Mouse (Mus musculus) adrenal gland, adult 8-10 months (tissue): ENCODE measurements around the gene Ints11. TPM values are rescaled to one million over a fixed set of nuclear protein-coding genes. Genes with fewer than 3 reads are reported as not detected.

ENCODE experiments used
- DNase-seq: peaks from one replicate; pipeline ENCODE4 v3.0.0; 2022
- microRNA-seq, 2 experiments: library from miRNA; unstranded; fragments of <30 nt; microRNA quantifications; one replicate each; pipeline ENCODE4 v1.2.0; 2022
- total RNA-seq, 4 experiments: library from RNA; stranded (reverse); gene quantifications; 2 replicates each; pipeline ENCODE4 v1.2.4; 2022

Ints11 gene
- total RNA-seq, 4 experiments from 2014 or later, result 32.3 to 34.6 (median 33.3) TPM

GRCm38 (mm10) chr4:155892438-155893211 is 23.3 kb downstream of the Ints11 start:
- no peak for DNase-seq

- no peak for DNase-seq
Observed at GRCm38 (mm10) chr4:155893212-155893690, 23.9 kb downstream of the Ints11 start.

GRCm38 (mm10) chr4:155894311-155894881 is 25.1 kb downstream of the Ints11 start:
- peak; percentile 65 for DNase-seq

GRCm38 (mm10) chr4:155895216-155895615 is 25.9 kb downstream of the Ints11 start:
- DNase-seq, result no peak

- no peak for DNase-seq
Observed at GRCm38 (mm10) chr4:155895826-155896225, 26.5 kb downstream of the Ints11 start.

- no peak for DNase-seq
Observed at GRCm38 (mm10) chr4:155896461-155896860, 27.1 kb downstream of the Ints11 start.

GRCm38 (mm10) chr4:155898318-155898717 is 29.0 kb downstream of the Ints11 start:
- DNase-seq, result no peak

GRCm38 (mm10) chr4:155899355-155899754 is 30.0 kb downstream of the Ints11 start:
- DNase-seq, result no peak

GRCm38 (mm10) chr4:155901205-155901604 is 31.9 kb downstream of the Ints11 start:
- DNase-seq, result peak; percentile 8

- DNase-seq, result no peak
Observed at GRCm38 (mm10) chr4:155903246-155903645, 33.9 kb downstream of the Ints11 start.

- DNase-seq, result peak; percentile 6
Observed at GRCm38 (mm10) chr4:155904318-155905102, 35.2 kb downstream of the Ints11 start.

- no peak for DNase-seq
Observed at GRCm38 (mm10) chr4:155905634-155906033, 36.3 kb downstream of the Ints11 start.

- DNase-seq, result no peak
Observed at GRCm38 (mm10) chr4:155906125-155906524, 36.8 kb downstream of the Ints11 start.

- no peak for DNase-seq
Observed at GRCm38 (mm10) chr4:155907003-155907402, 37.7 kb downstream of the Ints11 start.

- peak; percentile 5 for DNase-seq
Observed at GRCm38 (mm10) chr4:155908281-155908680, 38.9 kb downstream of the Ints11 start.

GRCm38 (mm10) chr4:155908751-155909150 is 39.4 kb downstream of the Ints11 start:
- no peak for DNase-seq

- no peak for DNase-seq
Observed at GRCm38 (mm10) chr4:155932031-155932430, 62.7 kb downstream of the Ints11 start.

Small RNA genes lying within 50 kb of the gene (microRNA-seq; reads per million reads assigned to microRNA genes)
- 0 reads per million in 2 experiments for gene Gm22991

Other genes with a start within 250 kb of the Ints11 start
- 10 to 100 TPM; 43.1 to 56.6 (median 47.3) TPM for gene Cdk11b, start 244.7 kb upstream of the Ints11 start, total RNA-seq
- not detected for gene Gm10563, start 224.1 kb upstream of the Ints11 start, total RNA-seq
- gene Mmp23, start 216.2 kb upstream of the Ints11 start, total RNA-seq, result 1 to 10 TPM; 4.8 to 8.4 (median 6.7) TPM
- gene Mib2, start 200.3 kb upstream of the Ints11 start, total RNA-seq, result 10 to 100 TPM; 53.5 to 74.5 (median 61.5) TPM
- 10 to 100 TPM; 67.7 to 72.0 (median 69.9) TPM for gene Fndc10, start 175.2 kb upstream of the Ints11 start, total RNA-seq
- gene Ssu72, start 164.7 kb upstream of the Ints11 start, total RNA-seq, result 100 to 1,000 TPM; 106 to 127 (median 114) TPM
- 1 to 10 TPM in 3 of 4 experiments, under 1 TPM in 1; 0.90 to 1.2 (median 1.1) TPM for gene Tmem240, start 134.7 kb upstream of the Ints11 start, total RNA-seq
- 10 to 100 TPM; 69.5 to 90.1 (median 77.6) TPM for gene Atad3a, start 108.5 kb upstream of the Ints11 start, total RNA-seq
- gene Vwa1, start 94.8 kb upstream of the Ints11 start, total RNA-seq, result 1 to 10 TPM; 3.2 to 6.9 (median 4.7) TPM
- 1 to 10 TPM in 1 of 4 experiments, under 1 TPM in 3; 0.17 to 1.0 (median 0.62) TPM for gene Tmem88b, start 83.7 kb upstream of the Ints11 start, total RNA-seq
- gene Ankrd65, start 79.1 kb upstream of the Ints11 start, total RNA-seq, result not detected
- 100 to 1,000 TPM; 102 to 144 (median 126) TPM for gene Mrpl20, start 66.7 kb upstream of the Ints11 start, total RNA-seq
- 100 to 1,000 TPM in 3 of 4 experiments, 10 to 100 TPM in 1; 88.5 to 164 (median 122) TPM for gene Ccnl2, start 57.1 kb upstream of the Ints11 start, total RNA-seq
- 100 to 1,000 TPM; 134 to 175 (median 158) TPM for gene Aurkaip1, start 38.3 kb upstream of the Ints11 start, total RNA-seq
- 10 to 100 TPM; 45.1 to 93.9 (median 66.8) TPM for gene Mxra8, start 29.9 kb upstream of the Ints11 start, total RNA-seq
- 100 to 1,000 TPM in 1 of 4 experiments, 10 to 100 TPM in 3; 69.6 to 110 (median 73.1) TPM for gene Dvl1, start 22.1 kb upstream of the Ints11 start, total RNA-seq
- gene Tas1r3, start 6.2 kb upstream of the Ints11 start, total RNA-seq, result 1 to 10 TPM in 1 of 4 experiments, under 1 TPM in 3; 0.46 to 1.2 (median 0.62) TPM
- gene Cptp, start 106 bp upstream of the Ints11 start, total RNA-seq, result 10 to 100 TPM; 16.4 to 29.0 (median 17.9) TPM
- 10 to 100 TPM; 23.2 to 51.5 (median 41.4) TPM for gene Pusl1, start 22.2 kb downstream of the Ints11 start, total RNA-seq
- gene Acap3, start 22.3 kb downstream of the Ints11 start, total RNA-seq, result 10 to 100 TPM; 18.2 to 49.2 (median 30.9) TPM
- gene Ube2j2, start 74.3 kb downstream of the Ints11 start, total RNA-seq, result 10 to 100 TPM; 64.3 to 87.8 (median 77.0) TPM
- 10 to 100 TPM; 34.7 to 88.1 (median 58.1) TPM for gene C1qtnf12, start 92.8 kb downstream of the Ints11 start, total RNA-seq
- gene B3galt6, start 123.1 kb downstream of the Ints11 start, total RNA-seq, result 1 to 10 TPM; 7.8 to 9.5 (median 8.9) TPM
- 100 to 1,000 TPM; 290 to 326 (median 308) TPM for gene Sdf4, start 123.3 kb downstream of the Ints11 start, total RNA-seq
- 1 to 10 TPM; 1.0 to 3.0 (median 2.0) TPM for gene Tnfrsf4, start 144.3 kb downstream of the Ints11 start, total RNA-seq
- 1 to 10 TPM in 1 of 4 experiments, under 1 TPM in 1, not detected in 2; 0.42 to 1.2 TPM for gene Tnfrsf18, start 156.6 kb downstream of the Ints11 start, total RNA-seq
- gene Ttll10, start 189.9 kb downstream of the Ints11 start, total RNA-seq, result 1 to 10 TPM in 1 of 4 experiments, under 1 TPM in 2, not detected in 1; 0.38 to 1.2 (median 0.86) TPM
- gene 9430015G10Rik, start 240.4 kb downstream of the Ints11 start, total RNA-seq, result 10 to 100 TPM; 10.7 to 22.9 (median 14.1) TPM